Mouse (Mus musculus): ENCODE results near the gene Dimt1.
"Not testable (repeated sequence)": the region's sequence is repeated elsewhere in the genome, so short reads cannot be mapped to it uniquely, and the experiment has no call there.

Gene Dimt1

GRCm38 (mm10) chr13:106945518-106945917 is 1.4 kb upstream of the Dimt1 start:
- ChIA-PET POLR2A (interaction anchor here (0.6 to 7.4 kb wide), 19 partner anchors 9 to 717 kb away, joined by 3 to 66 read pairs (median 6); partner anchors contain the start of gene Ipo11 (in 2 of the 4)), CTCF (interaction anchor here in 1 of 4 experiments (1.0 kb wide), 1 partner anchor 34 kb away, joined by 3 read pairs; no protein-coding TSS in a partner anchor)

DNA sequence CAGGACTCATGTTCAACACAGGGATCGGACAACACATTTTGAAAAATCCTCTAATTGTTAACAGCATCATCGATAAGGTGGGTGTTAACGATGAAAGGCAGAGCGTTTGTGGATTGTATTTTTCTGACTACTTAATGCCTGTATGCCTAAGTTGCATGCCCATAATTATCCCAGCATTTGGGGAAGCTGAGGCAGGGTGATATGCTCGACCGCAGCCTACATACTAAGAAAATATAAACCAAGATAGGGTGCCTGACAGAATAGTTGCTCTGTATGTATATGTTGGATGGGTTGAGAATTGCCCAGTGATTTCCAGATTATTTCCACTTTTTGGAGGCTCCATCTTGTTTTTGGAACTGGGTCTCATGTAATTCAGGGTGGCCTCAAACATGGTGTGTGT is 656 bp downstream of the Dimt1 start:
- CTCF ChIA-PET = no interaction called here
- POLR2A ChIA-PET = interaction anchor here in 1 of 4 experiments (1.3 to 7.4 kb wide), 11 partner anchors 11 to 64 kb away, joined by 3 to 66 read pairs (median 5); partner anchors contain the start of gene Ipo11

- ChIA-PET CTCF (no interaction called here), POLR2A (interaction anchor here in 1 of 4 experiments (0.8 to 4.3 kb wide), 8 partner anchors 9 to 68 kb away, joined by 3 to 28 read pairs (median 4); no protein-coding TSS in a partner anchor)
Measured at GRCm38 (mm10) chr13:106954880-106955279, 8.0 kb downstream of the Dimt1 start.

DNA sequence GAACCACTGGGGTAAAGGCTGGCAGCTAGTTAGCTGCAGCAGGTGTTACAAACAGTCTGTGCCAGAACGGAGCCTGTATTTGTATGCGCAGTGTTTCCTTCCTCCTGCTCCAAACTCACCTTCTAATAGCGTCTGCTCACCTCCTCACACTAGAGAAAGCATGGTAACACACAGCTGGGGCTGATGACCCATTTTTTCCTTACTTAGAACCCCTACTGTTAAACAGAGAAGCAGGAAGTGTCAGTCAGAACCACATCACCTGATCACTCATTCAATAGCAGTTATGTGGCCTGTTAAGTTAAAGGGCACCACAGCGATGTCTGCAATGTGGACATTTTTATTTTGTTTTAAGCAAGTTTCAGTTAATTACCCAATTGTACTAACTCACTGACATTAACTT is 10.6 kb downstream of the Dimt1 start:
- CTCF ChIA-PET = no interaction called here
- POLR2A ChIA-PET = interaction anchor here in 3 of 4 experiments (0.8 to 4.3 kb wide), 11 partner anchors 9 to 144 kb away, joined by 3 to 28 read pairs (median 6); partner anchors contain the start of gene Dimt1 (in 2 of the 3)

DNA sequence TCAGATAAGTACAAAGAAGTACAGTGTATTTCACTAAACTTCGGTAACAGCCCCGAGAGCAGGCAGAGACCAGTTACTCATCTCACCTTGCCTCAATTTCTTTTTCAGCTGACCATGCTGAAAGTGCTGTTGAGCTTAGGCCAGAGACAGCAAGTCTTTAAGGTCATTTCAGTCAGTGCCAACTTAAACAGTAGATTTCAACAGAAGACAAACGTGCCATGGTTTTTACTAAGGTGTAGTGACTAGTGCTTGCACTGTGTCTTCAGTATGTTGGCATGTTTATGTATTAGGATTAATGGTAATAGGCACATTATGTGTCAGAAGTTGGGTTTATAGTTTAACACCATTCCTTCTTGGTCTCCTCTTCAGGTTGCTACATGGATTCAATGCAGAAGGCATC is 11.4 kb downstream of the Dimt1 start:
- CTCF ChIA-PET = no interaction called here
- POLR2A ChIA-PET = interaction anchor here in 3 of 4 experiments (0.8 to 4.3 kb wide), 10 partner anchors 9 to 143 kb away, joined by 3 to 28 read pairs (median 4); partner anchors contain the start of gene Dimt1 (in 1 of the 3)

- ChIA-PET CTCF (interaction anchor here in 1 of 4 experiments (1.2 kb wide), 1 partner anchor 20 kb away, joined by 3 read pairs; no protein-coding TSS in a partner anchor), POLR2A (interaction anchor here in 2 of 4 experiments (0.5 to 2.4 kb wide), 12 partner anchors 8 to 126 kb away, joined by 3 to 13 read pairs (median 4); no protein-coding TSS in a partner anchor)
Measured at GRCm38 (mm10) chr13:106960557-106960956, 13.6 kb downstream of the Dimt1 start.

- POLR2A ChIA-PET = interaction anchor here in 1 of 4 experiments (2.0 to 2.4 kb wide), 2 partner anchors 11 to 22 kb away, joined by 7 to 13 read pairs; no protein-coding TSS in a partner anchor
Measured at GRCm38 (mm10) chr13:106961496-106961895, 14.6 kb downstream of the Dimt1 start.

DNA sequence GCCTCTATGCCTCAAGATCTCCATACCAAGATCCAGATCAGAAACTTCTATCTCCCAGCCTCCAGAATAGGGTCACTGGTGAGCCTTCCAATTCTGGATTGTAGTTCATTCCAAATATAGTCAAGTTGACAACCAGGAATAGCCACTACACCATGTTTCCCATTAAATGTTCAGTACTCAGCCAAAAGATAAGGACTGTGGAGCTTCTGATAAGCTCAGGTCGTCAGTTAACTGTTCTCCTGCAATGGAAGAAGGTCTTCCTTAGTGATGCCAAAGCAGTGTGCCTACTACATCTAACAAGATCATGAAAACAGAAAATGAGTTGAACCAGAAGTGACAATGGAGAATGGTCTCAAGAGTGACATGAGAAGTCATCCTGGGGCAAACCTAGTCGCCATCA is 50.0 kb downstream of the Dimt1 start:
- CTCF ChIA-PET = no interaction called here
- POLR2A ChIA-PET = interaction anchor here in 1 of 4 experiments (0.9 kb wide), 1 partner anchor 28 kb away, joined by 3 read pairs; no protein-coding TSS in a partner anchor

More at GRCm38 (mm10) chr13:106961496-106961895, 14.6 kb downstream of the Dimt1 start:
- CTCF ChIA-PET = no interaction called here

DNA sequence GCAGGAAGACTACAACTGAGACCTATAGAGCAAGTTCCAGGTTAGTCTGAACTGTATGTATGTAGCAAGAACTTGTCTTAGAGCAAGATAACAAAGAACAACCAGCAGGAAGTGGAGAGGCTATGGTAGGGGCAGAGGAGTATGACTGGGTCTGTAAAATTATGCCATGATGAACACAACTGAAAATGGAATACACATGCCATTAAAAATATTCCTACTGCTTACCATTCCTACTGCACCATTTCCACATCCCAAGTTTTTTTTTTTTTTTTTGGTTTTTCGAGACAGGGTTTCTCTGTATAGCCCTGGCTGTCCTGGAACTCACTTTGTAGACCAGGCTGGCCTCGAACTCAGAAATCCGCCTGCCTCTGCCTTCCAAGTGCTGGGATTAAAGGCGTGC is 50.6 kb downstream of the Dimt1 start:
- POLR2A ChIA-PET = interaction anchor here in 1 of 4 experiments (1.0 kb wide), 1 partner anchor 11 kb away, joined by 3 read pairs; no protein-coding TSS in a partner anchor
- CTCF ChIA-PET = not testable (repeated sequence)

DNA sequence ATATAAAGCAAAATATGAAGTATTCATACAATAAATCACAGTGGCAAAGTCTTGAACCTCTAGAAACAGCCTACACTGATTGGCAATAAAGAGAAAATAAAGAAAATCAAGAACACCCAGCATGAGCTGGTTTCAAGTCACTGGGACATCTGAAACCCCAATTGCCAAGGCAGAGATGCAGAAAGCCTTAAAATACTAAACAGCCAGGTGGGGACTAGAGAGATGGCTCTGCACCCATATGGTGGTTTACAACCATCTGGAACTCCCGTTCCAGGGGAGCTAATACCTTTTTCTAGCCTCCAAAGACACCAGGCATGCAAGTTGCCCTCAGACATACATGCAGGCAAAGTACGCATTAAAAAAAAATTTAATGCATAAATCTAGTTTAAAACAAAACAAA is 51.1 kb downstream of the Dimt1 start:
- ChIA-PET CTCF (no interaction called here), POLR2A (interaction anchor here in 1 of 4 experiments (0.6 to 1.0 kb wide), 2 partner anchors 12 to 65 kb away, joined by 3 to 4 read pairs; no protein-coding TSS in a partner anchor)

- ChIA-PET CTCF (no interaction called here), POLR2A (interaction anchor here in 1 of 4 experiments (1.0 kb wide), 1 partner anchor 13 kb away, joined by 3 read pairs; no protein-coding TSS in a partner anchor)
Measured at GRCm38 (mm10) chr13:106998671-106999070, 51.7 kb downstream of the Dimt1 start.

GRCm38 (mm10) chr13:107003211-107003610 is 56.3 kb downstream of the Dimt1 start:
- CTCF ChIA-PET = no interaction called here
- POLR2A ChIA-PET = interaction anchor here in 1 of 4 experiments (0.8 to 1.6 kb wide), 3 partner anchors 13 to 32 kb away, joined by 3 to 4 read pairs (median 4); no protein-coding TSS in a partner anchor

DNA sequence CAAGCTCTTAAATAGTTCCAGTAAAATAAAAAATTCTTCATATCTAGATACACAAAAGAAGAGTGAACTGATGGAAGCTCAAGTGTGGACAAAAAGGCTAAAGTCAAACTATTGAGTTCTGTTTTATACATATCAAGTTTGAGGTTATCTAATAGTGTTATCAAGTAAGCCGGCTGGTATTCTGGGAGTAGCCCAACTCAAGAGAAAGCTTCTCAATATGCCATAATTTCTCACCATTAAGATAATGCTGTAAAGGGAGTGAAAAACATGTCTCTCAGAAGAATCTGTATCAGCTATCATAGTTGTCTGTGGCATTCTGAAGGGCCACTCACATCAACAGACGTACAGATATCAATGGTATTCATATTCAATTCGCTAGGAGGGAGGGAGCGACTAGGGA is 61.2 kb downstream of the Dimt1 start:
- CTCF ChIA-PET = no interaction called here

More for the DNA sequence above, 61.2 kb downstream of the Dimt1 start:
- POLR2A ChIA-PET = interaction anchor here in 1 of 4 experiments (0.8 to 2.8 kb wide), 4 partner anchors 8 to 26 kb away, joined by 3 to 10 read pairs (median 8); partner anchors contain the start of gene Kif2a

Data from embryonic stem cell, embryonic (primary cell).